Mouse (Mus musculus) yolk sac, embryonic 10.5 days (tissue): ENCODE data around the gene Ppp2r2c.
A peak's percentile ranks its signal among the peaks of the same experiment; 100 is the strongest.

ENCODE experiments used
- DNase-seq: peaks from one replicate; pipeline ENCODE4 v3.0.0-alpha.2; 2017; ENCODE audit warnings: low spot score

Gene Ppp2r2c

DNA sequence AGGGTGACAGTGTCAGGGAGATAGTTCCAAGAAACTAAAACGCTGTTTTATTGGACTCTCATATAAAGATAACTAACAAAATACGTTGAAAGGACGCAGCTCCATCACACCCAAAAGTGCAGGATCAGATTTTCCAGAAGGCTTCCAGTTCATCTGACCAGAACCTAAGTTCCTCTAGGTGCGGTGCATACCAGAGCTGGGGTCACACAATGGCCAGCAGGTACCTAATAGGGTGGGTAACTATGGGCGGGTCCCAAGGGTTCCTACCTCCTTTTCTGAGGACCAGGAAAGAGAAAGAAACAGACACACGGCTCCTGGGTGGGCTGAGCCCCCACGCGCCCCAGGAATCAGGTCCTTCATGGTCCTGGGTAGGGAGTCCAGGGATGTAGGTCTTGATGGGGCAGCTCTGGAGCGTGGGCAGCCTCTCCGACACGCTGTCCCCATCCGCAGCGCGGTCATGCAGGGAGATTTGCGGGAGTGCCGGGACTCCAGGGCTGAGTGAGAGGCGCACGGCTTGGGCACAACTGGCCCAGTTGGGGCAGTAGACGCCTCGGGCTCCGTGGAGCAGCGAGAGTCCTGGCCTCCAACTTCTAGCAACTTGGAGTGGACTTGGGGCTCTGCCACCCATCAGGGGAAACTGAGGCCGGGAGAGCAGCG is 119.9 kb downstream of the Ppp2r2c start:
- no peak for DNase-seq

DNA sequence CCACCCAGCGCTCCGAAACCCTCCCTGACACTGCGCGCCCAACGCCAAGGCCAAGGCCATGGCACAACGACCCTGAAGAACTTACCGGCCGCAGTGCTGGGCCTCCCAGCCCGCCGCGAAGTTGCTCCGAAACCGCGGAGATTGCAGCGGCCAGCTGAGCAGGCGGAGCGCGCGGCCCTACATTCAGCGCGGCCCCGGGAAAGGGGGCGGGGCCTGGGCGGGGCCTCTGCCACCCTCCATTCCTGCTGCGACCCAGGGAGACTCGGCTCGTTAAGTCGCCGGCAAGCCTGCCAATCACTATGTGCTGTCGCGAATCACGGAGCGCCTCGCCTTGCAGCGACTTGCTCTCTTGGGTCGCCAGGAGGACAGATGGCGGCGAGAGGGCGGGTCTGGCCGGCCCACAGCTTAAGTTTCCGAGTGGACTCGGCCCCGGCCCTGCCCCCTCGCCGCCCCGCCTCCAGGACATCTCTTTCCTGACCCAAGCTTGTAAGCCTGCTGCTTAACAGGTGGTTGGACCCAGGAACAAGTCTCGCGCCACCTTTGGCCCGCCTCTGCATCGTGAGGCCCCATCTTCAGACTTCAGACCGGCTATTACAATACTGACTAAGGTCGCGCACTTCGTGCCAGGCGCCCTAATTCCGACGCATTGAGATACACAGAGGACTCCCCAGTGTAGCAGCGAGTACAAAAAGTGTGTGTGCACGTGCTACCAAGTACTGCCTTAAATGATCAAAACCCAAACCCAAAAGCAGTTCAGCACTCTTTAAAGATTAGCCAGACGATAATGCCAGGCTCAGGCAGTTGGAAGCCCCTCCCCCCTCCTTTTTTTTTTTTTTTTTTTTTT is 120.7 kb downstream of the Ppp2r2c start, which contains the start of gene Wfs1:
Wfs1 (minus strand) TSS at position 425 of the 844 bp plus-strand sequence.
- peak; percentile 97 for DNase-seq

DNA sequence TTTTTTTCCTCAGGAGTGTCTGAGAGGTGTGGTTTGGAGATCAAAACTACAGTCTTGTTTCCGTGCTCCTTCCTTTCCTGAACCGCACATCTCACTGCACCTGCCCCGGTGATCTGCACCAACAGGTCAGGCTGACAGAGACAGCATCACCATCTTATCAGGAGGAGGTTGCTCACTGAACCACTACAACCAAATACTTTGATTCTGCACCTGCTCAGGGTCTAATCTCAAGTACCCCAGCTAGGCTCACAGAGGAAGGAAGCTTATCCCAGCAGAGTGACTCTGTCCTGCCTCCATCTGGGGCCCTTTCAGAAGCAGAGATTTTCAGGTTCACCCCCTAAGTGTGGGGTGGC is 121.3 kb downstream of the Ppp2r2c start:
- DNase-seq: no peak

DNA sequence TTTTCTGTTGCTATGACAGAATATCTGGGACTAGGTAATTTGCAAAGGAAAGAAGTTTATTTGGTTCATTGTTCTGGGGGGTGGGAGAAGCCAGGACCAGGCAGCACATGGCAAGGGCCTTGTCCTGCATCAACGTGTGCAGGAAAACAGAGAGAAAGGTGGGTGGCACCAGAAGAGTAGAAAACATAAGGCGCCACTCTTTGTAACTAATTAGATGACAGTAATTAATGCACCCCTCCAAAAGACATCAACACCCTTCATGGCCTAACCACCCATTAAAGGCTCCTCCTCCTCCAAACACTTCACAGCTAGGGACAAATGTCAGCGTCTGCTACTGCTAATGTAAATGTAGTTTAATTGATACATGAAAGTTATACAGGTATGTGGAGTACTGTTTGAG is 121.9 kb downstream of the Ppp2r2c start:
- no peak for DNase-seq

DNA sequence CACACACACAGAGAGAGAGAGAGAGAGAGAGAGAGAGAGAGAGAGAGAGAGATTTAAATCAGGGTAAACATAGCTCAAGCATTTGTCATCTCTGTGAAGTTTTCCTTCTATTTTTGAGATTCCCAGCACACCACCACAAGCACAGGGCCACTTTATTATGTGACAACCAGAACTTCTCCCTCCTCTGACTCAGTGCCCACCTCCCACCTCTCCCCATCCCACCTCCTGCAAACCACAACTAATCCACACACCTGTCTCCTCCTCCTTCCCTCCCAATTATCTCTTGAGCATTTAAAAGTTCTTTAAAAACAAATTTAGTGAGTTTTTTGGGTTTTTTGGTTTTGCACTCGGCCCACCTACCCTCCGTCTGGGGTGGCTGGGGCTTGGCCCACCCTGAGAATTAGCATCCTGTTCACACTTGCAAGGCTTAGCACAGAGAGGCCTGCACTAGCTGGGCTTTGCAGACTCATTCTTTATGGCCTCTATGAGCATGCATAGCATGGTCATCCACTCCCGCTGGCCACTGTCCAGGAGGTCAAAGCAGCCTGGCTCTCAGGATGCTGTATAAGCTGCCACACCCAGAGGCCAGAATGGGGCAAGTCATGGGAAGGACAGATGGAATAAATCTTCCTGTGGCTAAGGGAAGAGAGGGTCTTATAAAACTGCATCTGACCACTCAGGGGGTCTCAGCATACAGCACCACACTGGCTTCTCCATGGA is 122.5 kb downstream of the Ppp2r2c start:
- DNase-seq: no peak

DNA sequence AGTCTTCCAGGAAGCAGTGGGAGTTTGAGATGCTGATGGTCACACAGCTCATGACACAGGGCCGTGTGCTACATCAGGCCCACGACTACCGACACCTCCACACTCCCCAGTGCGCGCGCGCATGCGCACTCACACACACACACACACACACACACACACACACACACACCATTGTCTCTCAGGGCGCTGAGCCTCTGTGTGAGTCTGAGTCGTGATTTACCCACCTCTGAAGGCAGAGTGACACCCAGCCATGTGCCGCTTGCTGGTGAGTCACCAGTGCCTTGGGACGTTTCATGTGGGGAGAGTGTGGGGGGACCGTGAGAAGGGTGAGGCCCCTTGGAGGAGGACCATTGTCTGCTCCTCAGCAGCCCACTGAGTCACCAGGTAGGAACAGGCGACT is 128.1 kb downstream of the Ppp2r2c start:
- DNase-seq: no peak

DNA sequence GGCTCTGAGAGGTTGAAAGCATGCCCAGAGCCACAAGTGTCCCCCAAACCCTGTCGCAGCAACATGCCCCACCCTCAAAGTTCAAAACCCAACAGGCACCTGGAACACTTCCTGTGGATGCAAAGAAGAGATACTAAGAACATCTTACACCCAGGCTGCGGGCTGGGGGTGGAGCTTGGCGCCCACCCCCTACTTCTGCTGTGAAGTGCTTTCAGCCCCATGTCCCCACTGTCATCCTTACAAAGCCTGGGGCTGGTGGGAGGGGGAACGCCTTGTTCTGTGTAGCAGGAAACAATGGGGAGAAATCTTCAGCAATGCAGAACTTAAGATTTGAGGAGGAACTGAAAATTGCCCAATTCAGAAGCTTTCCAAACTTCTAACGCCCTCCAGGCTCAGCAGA is 129.7 kb downstream of the Ppp2r2c start:
- DNase-seq: no peak

DNA sequence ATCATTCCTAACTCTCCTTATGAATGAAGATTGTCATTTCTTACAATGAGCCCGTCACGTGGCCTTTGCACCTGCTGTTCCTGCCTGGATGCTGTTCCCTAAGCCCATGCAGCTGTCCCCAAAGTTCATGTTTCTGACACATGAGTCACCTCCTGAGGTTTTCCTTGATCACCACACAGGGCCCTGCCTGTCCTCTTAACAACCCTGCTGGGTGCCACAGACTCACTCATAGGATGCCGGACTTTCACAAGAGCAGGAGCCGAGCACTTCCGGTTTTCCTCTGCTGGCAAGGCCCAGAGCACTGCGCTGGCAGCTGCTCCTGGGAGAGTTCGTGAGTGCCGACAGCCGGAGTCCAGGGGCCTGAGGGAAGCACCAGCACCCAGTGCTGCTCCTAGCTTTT is 132.7 kb downstream of the Ppp2r2c start:
- DNase-seq: no peak

DNA sequence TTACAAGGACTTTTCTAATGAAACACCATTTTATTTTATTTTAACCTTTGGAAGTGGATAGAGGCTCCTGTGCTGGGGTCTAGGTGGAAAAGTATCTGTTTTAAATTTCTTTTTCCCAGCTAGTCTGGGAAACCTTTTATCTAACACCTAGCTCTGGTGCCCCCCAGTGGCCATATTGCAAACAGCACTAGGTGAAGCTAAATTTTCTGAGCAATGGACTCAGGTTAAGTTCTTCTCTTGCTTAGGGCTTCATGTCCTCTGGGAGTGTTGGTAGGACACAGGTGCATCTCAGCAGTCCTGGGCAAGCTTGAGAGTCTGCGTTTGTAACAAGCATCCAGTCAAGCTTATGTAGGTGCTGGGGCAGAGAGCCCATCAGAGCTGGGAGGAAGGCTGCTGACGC is 133.7 kb downstream of the Ppp2r2c start:
- peak; percentile 13 for DNase-seq
